Comparison of ENCODE assay signal across 17 mouse cellular contexts in the genomic region with DNA sequence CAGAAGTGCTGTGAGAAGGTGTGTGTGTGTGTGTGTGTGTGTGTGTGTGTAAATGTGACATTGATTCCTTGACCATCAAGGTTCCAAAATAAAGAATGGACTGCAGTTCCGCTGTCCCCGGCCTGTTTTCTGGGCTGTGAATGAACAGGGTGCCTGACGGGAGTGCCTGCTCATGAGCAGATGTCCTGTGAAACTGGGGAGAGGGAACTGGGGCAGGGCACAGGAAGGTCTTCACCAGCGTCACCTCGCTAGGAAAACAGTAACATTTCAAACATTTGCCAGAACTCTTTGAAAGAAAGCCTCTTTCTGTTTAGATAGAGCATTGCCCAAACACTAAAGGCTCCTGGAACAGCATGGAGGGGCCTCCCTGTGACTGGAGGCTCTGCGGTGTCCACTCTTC. TPM values are rescaled to one million over a fixed set of nuclear protein-coding genes. Genes with fewer than 3 reads are reported as not detected.
DNase-seq lines count a peak whose midpoint lies in the region; ATAC-seq and TF ChIP-seq lines count a peak whose summit lies in the region.
"Had no signal": no experiment of that assay in that cellular context is flagged by ENCODE, and none has a peak within 500 bp of the region (broad histone marks: within the 10 kb centered on the region; RNA-seq: fewer than 3 reads in every experiment).

No protein-coding gene starts in this region.

- no peak for ATAC-seq in intestine, postnatal 0 days
- ATAC-seq: forebrain, embryonic 15.5 days had no signal

- peaks cover 10% of the 10 kb centered on the region; the same call in 1 of the 2 replicates for H3K36me3 ChIP-seq in heart, adult 2 months (ENCODE audit: control insufficient read depth, insufficient read depth, low read length)
- H3K36me3 ChIP-seq in intestine, postnatal 0 days (ENCODE audit: control insufficient read depth, insufficient read depth) = peaks cover 8% of the 10 kb centered on the region; the same call in 1 of the 2 replicates

- H3K27me3 ChIP-seq in heart, adult 2 months (ENCODE audit: control insufficient read depth, insufficient read depth, low read length) = no peaks in the 10 kb centered on the region
- H3K27me3 ChIP-seq in intestine, postnatal 0 days (replicated peaks; ENCODE audit: control insufficient read depth, insufficient read depth, low read length) = no peaks in the 10 kb centered on the region
- H3K27me3 ChIP-seq: forebrain, embryonic 15.5 days; midbrain, embryonic 12.5 days; neural tube, embryonic 15.5 days had no signal

- no peak for TF ChIP-seq CTCF in heart, adult 2 months (IDR thresholded peaks at IDR 0.05)
- TF ChIP-seq CTCF in layer of hippocampus, adult 2 months (conservative IDR thresholded peaks at IDR 0.05) = no peak
- no peak for TF ChIP-seq CTCF in intestine, postnatal 0 days (IDR thresholded peaks at IDR 0.05; ENCODE audit: low read depth)

- no peaks in the 10 kb centered on the region; the same call in 1 of the 2 replicates for H3K79me2 ChIP-seq in heart, adult 2 months (replicated peaks; ENCODE audit: control insufficient read depth, insufficient read depth, low read length)

- 43% methylated on average over 6 of the region's 6 CpGs for WGBS in heart, adult 2 months
- 59% methylated on average over 6 of the region's 6 CpGs for WGBS in intestine, postnatal 0 days

- TF ChIP-seq EP300 in heart, adult 2 months (IDR thresholded peaks at IDR 0.05; ENCODE audit: insufficient read depth, low read depth, low read length) = no peak

- intact Hi-C loops in heart, adult 2 months (cut with DNase I) = no loop called here

- no peaks in the 10 kb centered on the region for H3K9me3 ChIP-seq in intestine, postnatal 0 days (ENCODE audit: control insufficient read depth)
- H3K9me3 ChIP-seq: forebrain, embryonic 15.5 days; hindbrain, embryonic 10.5 days; midbrain, embryonic 12.5 days; neural tube, embryonic 15.5 days had no signal

- H3K4me1 ChIP-seq in heart, adult 2 months (ENCODE audit: control insufficient read depth, insufficient read depth, low read length) = peaks cover 17% of the 10 kb centered on the region
- H3K4me1 ChIP-seq in brown adipose tissue, adult 24 weeks (ENCODE audit: control insufficient read depth, insufficient read depth, insufficient read length, low read length) = peaks cover 22% of the 10 kb centered on the region
- H3K4me1 ChIP-seq in intestine, postnatal 0 days (replicated peaks; ENCODE audit: control insufficient read depth, insufficient read depth, low read length) = peaks cover 8% of the 10 kb centered on the region

- DNase-seq in heart, adult 2 months = no peak
- no peak for DNase-seq in heart, postnatal 4 days
- no peak for DNase-seq in layer of hippocampus, adult 2 months (ENCODE audit: low spot score in 2 of 2)
- DNase-seq in layer of hippocampus, adult 11-12 months (ENCODE audit: low spot score) = no peak
- DNase-seq in spleen, postnatal 10 days (ENCODE audit: low spot score in 2 of 2) = no peak
- DNase-seq in kidney, postnatal 10 days = no peak
- DNase-seq: adrenal gland, postnatal 36 days; cerebellum, postnatal 10 days; spleen, adult 18-20 months; thymus, postnatal 4 days had no signal

- no peak overlapping the region for H3K4me3 ChIP-seq in heart, adult 2 months
- H3K4me3 ChIP-seq in layer of hippocampus, adult 2 months = no peak overlapping the region
- H3K4me3 ChIP-seq in brown adipose tissue, adult 24 weeks (ENCODE audit: insufficient read depth, low read depth, low read length) = no peak overlapping the region
- H3K4me3 ChIP-seq in intestine, postnatal 0 days (ENCODE audit: low read depth, low read length) = no peak overlapping the region
- H3K4me3 ChIP-seq: forebrain, embryonic 15.5 days; hindbrain, embryonic 10.5 days; midbrain, embryonic 12.5 days; neural tube, embryonic 15.5 days had no signal

- H3K27ac ChIP-seq in heart, adult 2 months = peak overlapping the region; percentile 72
- peak overlapping the region; percentile 64; the same call in 1 of the 2 replicates for H3K27ac ChIP-seq in layer of hippocampus, adult 2 months
- H3K27ac ChIP-seq in brown adipose tissue, adult 24 weeks (replicated peaks; ENCODE audit: low read depth, low read length) = peak overlapping the region; percentile 94
- peak overlapping the region; percentile 82 for H3K27ac ChIP-seq in intestine, postnatal 0 days (ENCODE audit: low read depth, low read length)
- H3K27ac ChIP-seq: forebrain, embryonic 15.5 days; hindbrain, embryonic 10.5 days; macrophage; midbrain, embryonic 12.5 days; neural tube, embryonic 15.5 days had no signal

- H3K9ac ChIP-seq in heart, adult 2 months (ENCODE audit: low read depth, low read length) = no peak overlapping the region
- H3K9ac ChIP-seq in intestine, postnatal 0 days (ENCODE audit: low read depth, low read length) = no peak overlapping the region
- H3K9ac ChIP-seq: forebrain, embryonic 15.5 days; midbrain, embryonic 12.5 days; neural tube, embryonic 15.5 days had no signal

- H3K4me2 ChIP-seq in intestine, postnatal 0 days (replicated peaks; ENCODE audit: low read depth) = no peak overlapping the region
- H3K4me2 ChIP-seq: forebrain, embryonic 15.5 days; midbrain, embryonic 12.5 days; neural tube, embryonic 15.5 days had no signal

- TF ChIP-seq POLR2A in heart, adult 2 months (IDR thresholded peaks at IDR 0.05; ENCODE audit: insufficient read depth, low read depth, low read length) = no peak

RNA-seq across cellular contexts. Expression of a gene that starts 13.0 kb away (rescaled TPM):
- 10 to 100 TPM; 12.5 to 14.0 TPM for total RNA-seq in heart, adult 2 months (2021)
- 7.8 and 10.1 TPM in 2 replicates for polyA plus RNA-seq in heart, adult 2 months (2012; rRNA removed)
- 10 to 100 TPM; 23.9 to 24.0 TPM for total RNA-seq in heart, postnatal 4 days (2021)
- 10 to 100 TPM; 18.3 to 20.6 TPM for total RNA-seq in layer of hippocampus, adult 2 months (2021)
- polyA plus RNA-seq in brown adipose tissue, adult 24 weeks (2012; ENCODE audit: insufficient read depth, insufficient read length, missing spikeins) = 21.8 and 23.4 TPM in 2 replicates
- 27.3 and 28.2 TPM in 2 replicates for polyA plus RNA-seq in intestine, postnatal 0 days (2015; fragmentation: Nextera tagmentation; extraction: Ambion mirVana)

RNA-seq across cellular contexts. Expression of a gene that starts 13.1 kb away (rescaled TPM):
- total RNA-seq in heart, adult 2 months (2021) = 10 to 100 TPM; 34.4 to 40.6 TPM
- polyA plus RNA-seq in heart, adult 2 months (2012; rRNA removed) = 64.1 and 69.5 TPM in 2 replicates
- 10 to 100 TPM; 67.6 to 72.3 TPM for total RNA-seq in heart, postnatal 4 days (2021)
- 10 to 100 TPM; 86.6 to 86.7 TPM for total RNA-seq in layer of hippocampus, adult 2 months (2021)
- 66.7 and 70.2 TPM in 2 replicates for polyA plus RNA-seq in brown adipose tissue, adult 24 weeks (2012; ENCODE audit: insufficient read depth, insufficient read length, missing spikeins)
- polyA plus RNA-seq in intestine, postnatal 0 days (2015; fragmentation: Nextera tagmentation; extraction: Ambion mirVana) = 37.7 and 40.2 TPM in 2 replicates
